Mouse (Mus musculus): Measurements from ENCODE around the gene Serpinb5. TPM values are rescaled to one million over a fixed set of nuclear protein-coding genes. Genes with fewer than 3 reads are reported as not detected.

The Serpinb5 gene
- total and polyA plus RNA-seq, 3 experiments = not detected

GRCm38 (mm10) chr1:106931954-106932353 lies 71.0 kb downstream of the Serpinb5 start:
- H3K27me3 ChIP-seq (replicated peaks) = peaks cover 4% of the 10 kb centered on the region
- H3K4me3 ChIP-seq (replicated peaks in 1 of 3; ENCODE audit: low read depth in 2 of 3, low read length in 2 of 3, poor library complexity in 1 of 3) = no peak overlapping the region
- H3K9me3 ChIP-seq (replicated peaks; ENCODE audit: low read length) = no peaks in the 10 kb centered on the region
- in situ Hi-C loops (cut with MboI; ENCODE audit: low pct_ligation_motif_present, low pct_unique_long_range_greater_than_20kb, low sequenced_read_pairs) = no loop called here
- TF ChIP-seq MAX (IDR thresholded peaks at IDR 0.05; ENCODE audit: low read length) (no peak), USF1 (IDR thresholded peaks at IDR 0.05; ENCODE audit: low read depth, low read length) (no peak), MEF2A (IDR thresholded peaks at IDR 0.05; ENCODE audit: borderline replicate concordance, low read depth, low read length) (no peak), PAX5 (IDR thresholded peaks at IDR 0.05; ENCODE audit: low read length) (no peak)
- dilution Hi-C loops (cut with MboI; ENCODE audit: extremely low pct_ligation_motif_present, extremely low pct_unique_long_range_greater_than_20kb, low sequenced_read_pairs) = no loop called here
- peaks cover 0 to 5% of the 10 kb centered on the region in 2 experiments; a peak in 1 of 4 replicates for H3K4me1 ChIP-seq (ENCODE audit: control insufficient read depth in 1 of 2, insufficient read depth in 2 of 2)
- no peak for DNase-seq (ENCODE audit: extremely low read depth)
- H3K79me2 ChIP-seq (replicated peaks; ENCODE audit: control insufficient read depth, extremely low read depth, insufficient read depth, poor library complexity, severe bottlenecking) = no peaks in the 10 kb centered on the region
- H3K4me2 ChIP-seq (ENCODE audit: insufficient read depth, low read depth, poor library complexity, severe bottlenecking) = no peak overlapping the region
- no peak overlapping the region for H3K9ac ChIP-seq (ENCODE audit: insufficient read depth, low read depth)
- H3K36me3 ChIP-seq (replicated peaks in 1 of 2; ENCODE audit: control insufficient read depth in 1 of 2, insufficient read depth in 1 of 2, low read length in 1 of 2) = no peaks in the 10 kb centered on the region
- H3K27ac ChIP-seq (ENCODE audit: insufficient read depth, low read depth) = no peak overlapping the region

Other genes with a start within 250 kb of the Serpinb5 start
- 7.6 and 13.6 TPM in 2 replicates for gene Bcl2, start 146.9 kb upstream of the Serpinb5 start, total RNA-seq (2012; rRNA removed)
- 8.7 and 9.6 TPM in 2 replicates for gene Bcl2, start 146.9 kb upstream of the Serpinb5 start, total RNA-seq (2014; rRNA removed)
- 4.5 and 4.7 TPM in 2 replicates for gene Bcl2, start 146.9 kb upstream of the Serpinb5 start, polyA plus RNA-seq (2012; ENCODE audit: insufficient read length, low read depth)
- 4.7 and 6.4 TPM in 2 replicates for gene Kdsr, start 101.4 kb upstream of the Serpinb5 start, total RNA-seq (2012; rRNA removed)
- gene Kdsr, start 101.4 kb upstream of the Serpinb5 start, total RNA-seq (2014; rRNA removed) = 3.3 and 3.8 TPM in 2 replicates
- 6.3 and 8.5 TPM in 2 replicates for gene Kdsr, start 101.4 kb upstream of the Serpinb5 start, polyA plus RNA-seq (2012; ENCODE audit: insufficient read length, low read depth)
- 42.0 and 48.5 TPM in 2 replicates for gene Vps4b, start 64.4 kb upstream of the Serpinb5 start, total RNA-seq (2012; rRNA removed)
- 51.4 and 56.3 TPM in 2 replicates for gene Vps4b, start 64.4 kb upstream of the Serpinb5 start, total RNA-seq (2014; rRNA removed)
- 92.0 and 101 TPM in 2 replicates for gene Vps4b, start 64.4 kb upstream of the Serpinb5 start, polyA plus RNA-seq (2012; ENCODE audit: insufficient read length, low read depth)
- gene Serpinb12, start 73.3 kb downstream of the Serpinb5 start, total RNA-seq (2012; rRNA removed) = not detected in 2 replicates
- gene Serpinb12, start 73.3 kb downstream of the Serpinb5 start, total RNA-seq (2014; rRNA removed) = not detected in 2 replicates
- not detected in 2 replicates for gene Serpinb12, start 73.3 kb downstream of the Serpinb5 start, polyA plus RNA-seq (2012; ENCODE audit: insufficient read length, low read depth)
- gene Serpinb13, start 119.8 kb downstream of the Serpinb5 start, total RNA-seq (2012; rRNA removed) = not detected in 2 replicates
- not detected in 2 replicates for gene Serpinb13, start 119.8 kb downstream of the Serpinb5 start, total RNA-seq (2014; rRNA removed)
- gene Serpinb13, start 119.8 kb downstream of the Serpinb5 start, polyA plus RNA-seq (2012; ENCODE audit: insufficient read length, low read depth) = not detected in 2 replicates
- not detected in 2 replicates for gene Serpinb3a, start 191.1 kb downstream of the Serpinb5 start, total RNA-seq (2012; rRNA removed)
- not detected in 2 replicates for gene Serpinb3a, start 191.1 kb downstream of the Serpinb5 start, total RNA-seq (2014; rRNA removed)
- gene Serpinb3a, start 191.1 kb downstream of the Serpinb5 start, polyA plus RNA-seq (2012; ENCODE audit: insufficient read length, low read depth) = not detected in 2 replicates
- gene Serpinb3d, start 222.3 kb downstream of the Serpinb5 start, total RNA-seq (2012; rRNA removed) = not detected in 2 replicates
- not detected in 2 replicates for gene Serpinb3d, start 222.3 kb downstream of the Serpinb5 start, total RNA-seq (2014; rRNA removed)
- not detected in 2 replicates for gene Serpinb3d, start 222.3 kb downstream of the Serpinb5 start, polyA plus RNA-seq (2012; ENCODE audit: insufficient read length, low read depth)

Data from CH12.LX (cell line).